Mouse (Mus musculus) kidney, embryonic 14.5 days (tissue): ENCODE data around the gene Gramd1b. TPM values are rescaled to one million over a fixed set of nuclear protein-coding genes. Genes with fewer than 3 reads are reported as not detected.

Source experiments
- ATAC-seq: fragments of 200-750 bp; cut with Nextera tagmentation; 2 replicates; pipeline ENCODE4 v1.8.0; 2017; ENCODE audit warnings: moderate number of reproducible peaks, mild to moderate bottlenecking, moderate TSS enrichment, moderate library complexity; ENCODE audit not compliant: low FRiP score, low TSS enrichment
- H3K27ac ChIP-seq: fragments of 300-500 bp; sonication (generic); 2 replicates; pipeline ENCODE4 v1.5.1; 2014; ENCODE audit warnings: low read depth, mild to moderate bottlenecking, low read length, moderate library complexity, mixed read lengths
- H3K27me3 ChIP-seq: fragments of 300-500 bp; sonication (generic); 2 replicates; pipeline ENCODE4 v1.6.1; 2014; ENCODE audit warnings: mild to moderate bottlenecking, low read length; ENCODE audit not compliant: control insufficient read depth, insufficient read depth
- H3K36me3 ChIP-seq: fragments of 300-500 bp; sonication (generic); 2 replicates; pipeline ENCODE4 v1.6.1; 2014; ENCODE audit warnings: low read length, mixed read lengths; ENCODE audit not compliant: control insufficient read depth, insufficient read depth
- H3K4me1 ChIP-seq: fragments of 300-500 bp; sonication (generic); 2 replicates; pipeline ENCODE4 v1.6.1; 2014; ENCODE audit warnings: low read length, mixed read lengths; ENCODE audit not compliant: control insufficient read depth, insufficient read depth
- H3K4me2 ChIP-seq: fragments of 300-500 bp; sonication (generic); replicated peaks from 2 replicates; pipeline ENCODE4 v1.6.1; 2014; ENCODE audit warnings: low read depth, mild to moderate bottlenecking, low read length
- H3K4me3 ChIP-seq: fragments of 300-500 bp; sonication (generic); 2 replicates; pipeline ENCODE4 v1.5.1; 2014; ENCODE audit warnings: mild to moderate bottlenecking, low read length
- H3K9ac ChIP-seq: fragments of 300-500 bp; sonication (generic); 2 replicates; pipeline ENCODE4 v1.6.1; 2014; ENCODE audit warnings: low read depth, mild to moderate bottlenecking, low read length, moderate library complexity
- H3K9me3 ChIP-seq: fragments of 300-500 bp; sonication (generic); 2 replicates; pipeline ENCODE4 v1.6.1; 2016; ENCODE audit warnings: low read length; ENCODE audit not compliant: control insufficient read depth
- WGBS: fragments of 180-500 bp; shearing (Covaris S2); extraction: QIAGEN DNeasy Blood & Tissue Kit; methylation state at CpG from one replicate; pipeline ENCODE4 v1.1.7; 2014; 5-methylcytosine and 5-hydroxymethylcytosine counted together
- polyA plus RNA-seq: library from polyadenylated mRNA; unstranded; fragments of >200 nt; fragmentation: Nextera tagmentation; extraction: Ambion mirVana; gene quantifications from 2 replicates; pipeline ENCODE4 v1.2.1, GENCODE M21; 2014

Gene Gramd1b
- polyA plus RNA-seq, 1 experiment from 2014 or later, result 7.4 TPM

- 26% methylated on average over 7 of the region's 7 CpGs for WGBS
- Histone ChIP-seq H3K9me3 (no peaks in the 10 kb centered on the region), H3K4me3 (no peak overlapping the region), H3K4me1 (peaks cover 4% of the 10 kb centered on the region; the same call in 1 of the 2 replicates), H3K27me3 (no peaks in the 10 kb centered on the region), H3K36me3 (no peaks in the 10 kb centered on the region), H3K4me2 (no peak overlapping the region), H3K9ac (no peak overlapping the region), H3K27ac (no peak overlapping the region)
- no peak for ATAC-seq
Measured at GRCm38 (mm10) chr9:40350640-40351039, 180.5 kb downstream of the Gramd1b start.

GRCm38 (mm10) chr9:40350052-40350451 is 181.1 kb downstream of the Gramd1b start:
- WGBS, result 83% methylated on average over 2 of the region's 2 CpGs
- Histone ChIP-seq H3K36me3 (no peaks in the 10 kb centered on the region), H3K27me3 (no peaks in the 10 kb centered on the region)

GRCm38 (mm10) chr9:40349554-40349953 is 181.6 kb downstream of the Gramd1b start:
- no peak overlapping the region for H3K4me2 ChIP-seq
- H3K9me3 ChIP-seq, result no peaks in the 10 kb centered on the region
- WGBS, result 77% methylated on average over 4 of the region's 4 CpGs
- H3K27ac ChIP-seq, result no peak overlapping the region
- no peak for ATAC-seq
- no peaks in the 10 kb centered on the region for H3K36me3 ChIP-seq
- no peaks in the 10 kb centered on the region for H3K27me3 ChIP-seq
- H3K4me1 ChIP-seq, result peaks cover 15% of the 10 kb centered on the region
- H3K9ac ChIP-seq, result no peak overlapping the region
- H3K4me3 ChIP-seq, result no peak overlapping the region

More at GRCm38 (mm10) chr9:40350052-40350451, 181.1 kb downstream of the Gramd1b start:
- ATAC-seq, result no peak
- no peak overlapping the region for H3K27ac ChIP-seq
- no peaks in the 10 kb centered on the region for H3K9me3 ChIP-seq
- H3K4me3 ChIP-seq, result no peak overlapping the region
- no peak overlapping the region for H3K4me2 ChIP-seq
- H3K4me1 ChIP-seq, result peaks cover 10% of the 10 kb centered on the region; the same call in 1 of the 2 replicates
- no peak overlapping the region for H3K9ac ChIP-seq

- Histone ChIP-seq H3K27ac (no peak overlapping the region), H3K4me2 (no peak overlapping the region)
Measured at GRCm38 (mm10) chr9:40348714-40349233, 182.4 kb downstream of the Gramd1b start.

GRCm38 (mm10) chr9:40346232-40346984 is 184.8 kb downstream of the Gramd1b start:
- H3K9me3 ChIP-seq, result no peaks in the 10 kb centered on the region
- H3K27ac ChIP-seq, result 0 out of 2 replicates have a peak overlapping the region, but pooled peaks have one; percentile 47
- 12% methylated on average over 16 of the region's 16 CpGs for WGBS
- peak; percentile 73 for ATAC-seq
- H3K4me3 ChIP-seq, result peak overlapping the region; percentile 24; the same call in 1 of the 2 replicates
- H3K27me3 ChIP-seq, result no peaks in the 10 kb centered on the region
- peaks cover 18% of the 10 kb centered on the region for H3K4me1 ChIP-seq
- no peak overlapping the region; the same call in 1 of the 2 replicates for H3K9ac ChIP-seq
- H3K36me3 ChIP-seq, result no peaks in the 10 kb centered on the region
- peak overlapping the region; percentile 52 for H3K4me2 ChIP-seq

More at GRCm38 (mm10) chr9:40348714-40349233, 182.4 kb downstream of the Gramd1b start:
- no peaks in the 10 kb centered on the region for H3K9me3 ChIP-seq
- peaks cover 18% of the 10 kb centered on the region for H3K4me1 ChIP-seq
- 92% methylated on average over 8 of the region's 8 CpGs for WGBS
- no peaks in the 10 kb centered on the region for H3K36me3 ChIP-seq
- ATAC-seq, result no peak
- H3K27me3 ChIP-seq, result no peaks in the 10 kb centered on the region
- H3K4me3 ChIP-seq, result no peak overlapping the region
- H3K9ac ChIP-seq, result no peak overlapping the region

GRCm38 (mm10) chr9:40345493-40346231 is 185.5 kb downstream of the Gramd1b start:
- Histone ChIP-seq H3K27ac (0 out of 2 replicates have a peak overlapping the region, but pooled peaks have one; percentile 47), H3K36me3 (no peaks in the 10 kb centered on the region), H3K4me2 (peak overlapping the region; percentile 52), H3K4me1 (peaks cover 18% of the 10 kb centered on the region), H3K9ac (no peak overlapping the region), H3K9me3 (no peaks in the 10 kb centered on the region), H3K4me3 (peak overlapping the region; percentile 24; the same call in 1 of the 2 replicates), H3K27me3 (no peaks in the 10 kb centered on the region)
- ATAC-seq, result peak; percentile 77
- WGBS, result 32% methylated on average over 13 of the region's 13 CpGs

GRCm38 (mm10) chr9:40344801-40345492 is 186.2 kb downstream of the Gramd1b start:
- H3K4me2 ChIP-seq, result peak overlapping the region; percentile 52
- peak; percentile 37; the same call in 1 of the 2 replicates for ATAC-seq
- no peak overlapping the region for H3K27ac ChIP-seq

GRCm38 (mm10) chr9:40343828-40344227 is 187.4 kb downstream of the Gramd1b start:
- ATAC-seq, result no peak
- H3K27me3 ChIP-seq, result no peaks in the 10 kb centered on the region
- H3K4me3 ChIP-seq, result no peak overlapping the region
- H3K36me3 ChIP-seq, result no peaks in the 10 kb centered on the region
- no peak overlapping the region for H3K4me2 ChIP-seq
- WGBS, result 88% methylated on average over 7 of the region's 7 CpGs
- no peak overlapping the region for H3K27ac ChIP-seq
- no peak overlapping the region for H3K9ac ChIP-seq
- H3K9me3 ChIP-seq, result no peaks in the 10 kb centered on the region
- H3K4me1 ChIP-seq, result peaks cover 18% of the 10 kb centered on the region

More at GRCm38 (mm10) chr9:40344801-40345492, 186.2 kb downstream of the Gramd1b start:
- H3K9ac ChIP-seq, result no peak overlapping the region
- no peaks in the 10 kb centered on the region for H3K27me3 ChIP-seq
- no peak overlapping the region for H3K4me3 ChIP-seq
- no peaks in the 10 kb centered on the region for H3K9me3 ChIP-seq
- peaks cover 18% of the 10 kb centered on the region for H3K4me1 ChIP-seq
- H3K36me3 ChIP-seq, result no peaks in the 10 kb centered on the region
- 38% methylated on average over 10 of the region's 10 CpGs for WGBS
